Mouse (Mus musculus) spleen, adult 2 months (tissue): ENCODE measurements around the gene Six3.

Experiments
- CTCF ChIP-seq: fragments of 200-500 bp; IDR thresholded peaks from 2 replicates; pipeline ENCODE4 v1.5.1; 2011; ENCODE audit warnings: mild to moderate bottlenecking, inconsistent platforms; ENCODE audit not compliant: insufficient read depth, insufficient read length, insufficient replicate concordance; ENCODE audit errors: extremely low read depth
- POLR2A ChIP-seq: fragments of 200-500 bp; IDR thresholded peaks from 2 replicates; pipeline ENCODE4 v1.6.1; 2011; ENCODE audit warnings: low read depth, low read length, inconsistent platforms

DNA sequence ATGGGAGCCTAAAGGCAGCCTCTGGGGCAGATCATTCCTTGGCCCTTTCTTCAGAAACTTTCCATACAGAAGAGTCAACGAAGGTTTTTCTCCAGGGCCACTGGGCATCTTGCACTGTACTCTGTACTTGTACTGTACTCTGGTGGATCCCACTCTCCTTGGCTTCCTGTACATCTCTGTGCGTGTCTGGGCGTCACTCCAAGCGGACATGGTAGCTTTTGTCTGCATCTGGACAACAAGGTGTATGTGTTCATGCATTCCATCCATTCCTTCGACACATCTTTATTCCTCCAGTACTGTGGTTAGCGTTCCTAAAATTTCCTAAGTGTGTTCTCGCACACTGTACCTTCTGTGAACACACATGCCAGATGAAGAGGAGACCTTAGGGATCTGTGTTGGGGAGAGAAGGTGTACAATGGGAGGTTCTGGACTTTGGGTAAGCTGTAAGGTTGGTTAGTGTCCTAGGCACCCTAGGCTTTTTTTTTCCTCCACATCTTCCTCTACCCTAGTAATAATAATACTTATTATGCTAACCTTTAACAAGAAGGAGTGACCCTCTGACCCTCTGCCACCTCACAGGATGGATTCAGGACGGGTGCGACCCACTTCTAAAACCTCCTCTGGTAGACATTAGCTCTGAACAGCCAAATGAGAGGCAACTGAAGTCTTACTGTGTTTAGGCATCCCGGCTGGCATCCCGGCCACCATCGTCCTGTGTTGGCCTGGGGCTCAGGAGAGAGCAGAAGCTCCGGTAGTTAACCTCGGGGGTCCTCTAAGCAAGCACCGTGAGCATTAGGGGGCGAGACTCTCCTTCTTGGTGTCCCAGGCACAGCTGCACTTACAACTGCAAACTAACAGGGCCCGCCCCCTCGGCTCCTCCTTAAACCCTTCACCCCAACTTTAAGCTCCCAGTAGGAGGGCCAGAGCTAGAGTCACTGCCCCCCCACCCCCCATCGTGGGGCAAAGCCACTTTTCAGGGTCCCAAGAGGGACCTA, 1.6 kb upstream of the Six3 start:
- TF ChIP-seq CTCF, result no peak
- TF ChIP-seq POLR2A, result no peak
